Mouse (Mus musculus): ENCODE measurements around the gene Glb1l3.

GRCm38 (mm10) chr9:26808735-26809134 is 52.0 kb downstream of the Glb1l3 start:
- TF ChIP-seq GATA1 (IDR thresholded peaks at IDR 0.05; ENCODE audit: borderline replicate concordance, low read length) (no peak), FLI1 (IDR thresholded peaks at IDR 0.05; ENCODE audit: low read length) (no peak)

All from megakaryocyte, embryonic 14.5 days (primary cell).